Mouse (Mus musculus) embryonic stem cell, embryonic (primary cell): ENCODE data around the gene Ablim1.

ENCODE experiments used
- CTCF ChIA-PET, 4 experiments: fragments of 300-600 bp in 2 of 4; fragments of 350-600 bp in 2 of 4; sonication (Branson Sonifier 250); formaldehyde crosslinking; loops; one replicate each; lab custom pipeline; 2022; ENCODE audit warnings: inconsistent platforms in 2 of 4; lab: Charles Lee
- POLR2A ChIA-PET, 4 experiments: fragments of 300-600 bp in 2 of 4; fragments of 350-600 bp in 2 of 4; sonication (Branson Sonifier 250); formaldehyde crosslinking; loops; one replicate each; lab custom pipeline; 2022; ENCODE audit warnings: antibody characterized with exemption in 4 of 4, inconsistent platforms in 1 of 4; lab: Charles Lee

Ablim1 gene

DNA sequence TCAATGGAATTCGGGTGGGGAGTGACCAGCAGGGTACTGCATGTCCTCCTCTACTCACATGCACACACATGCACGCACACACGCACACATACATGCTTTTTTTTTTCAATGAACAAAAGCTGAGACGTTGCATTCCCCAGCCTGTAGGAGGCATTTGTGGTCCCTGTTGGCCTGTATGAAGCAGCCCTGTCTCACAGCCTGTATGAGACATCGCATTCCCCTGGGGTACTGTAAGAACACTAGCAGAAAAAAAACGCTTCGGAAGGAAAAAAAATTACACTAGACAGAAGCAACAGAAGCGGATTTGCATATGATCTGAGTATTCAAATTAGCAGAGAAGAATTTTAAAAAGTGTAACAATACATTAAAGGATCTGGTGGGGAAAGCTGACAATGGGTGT lies 8.4 kb upstream of the Ablim1 start:
- ChIA-PET CTCF (interaction anchor here in 2 of 4 experiments (0.6 to 1.6 kb wide), 4 partner anchors 37 to 187 kb away, joined by 3 to 4 read pairs (median 3); no protein-coding TSS in a partner anchor), POLR2A (interaction anchor here in 1 of 4 experiments (0.6 kb wide), 1 partner anchor 170 kb away, joined by 4 read pairs; no protein-coding TSS in a partner anchor)

DNA sequence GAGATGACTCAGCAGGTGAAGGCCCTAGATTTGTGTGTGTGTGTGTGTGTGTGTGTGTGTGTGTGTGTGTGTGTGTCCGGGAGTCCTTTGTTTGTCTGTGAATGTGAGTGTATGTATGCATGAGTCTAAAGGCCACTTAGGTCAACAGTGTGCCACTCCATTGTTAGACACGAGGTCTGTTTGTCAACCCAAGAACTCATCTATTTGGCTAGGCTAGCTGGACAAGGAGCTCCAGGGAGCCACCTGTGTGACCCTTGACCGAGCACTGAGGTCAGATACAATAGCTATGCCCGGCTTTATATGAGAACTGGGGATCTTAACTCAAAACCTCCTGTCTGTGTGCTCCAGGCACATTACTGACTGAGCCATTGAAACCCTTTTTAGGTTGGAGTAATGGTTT lies 7.8 kb upstream of the Ablim1 start:
- POLR2A ChIA-PET, result interaction anchor here in 1 of 4 experiments (0.5 kb wide), 1 partner anchor 71 kb away, joined by 4 read pairs; no protein-coding TSS in a partner anchor
- CTCF ChIA-PET, result interaction anchor here in 2 of 4 experiments (0.5 to 0.6 kb wide), 2 partner anchors 38 to 186 kb away, joined by 3 to 4 read pairs; no protein-coding TSS in a partner anchor

DNA sequence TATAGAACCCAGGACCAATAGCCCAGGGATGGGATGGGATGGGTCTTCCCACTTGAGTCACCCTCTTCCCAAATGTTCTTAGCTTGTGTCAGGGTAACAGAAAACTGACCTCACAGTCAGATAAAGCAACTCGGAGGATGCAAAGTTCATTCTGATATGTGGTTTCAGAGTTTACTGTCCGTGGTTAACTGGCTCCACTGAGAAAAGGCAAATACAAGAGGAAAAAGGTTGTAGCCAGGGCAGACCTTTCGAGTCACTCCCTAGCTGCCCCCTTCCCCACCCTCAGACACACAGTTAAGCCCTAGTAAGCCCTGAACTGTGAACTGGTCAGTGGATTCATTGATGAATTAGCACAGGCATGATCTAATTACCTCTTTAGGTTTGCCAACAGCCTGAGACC lies 7.1 kb upstream of the Ablim1 start:
- CTCF ChIA-PET, result no interaction called here
- POLR2A ChIA-PET, result interaction anchor here in 1 of 4 experiments (0.5 kb wide), 1 partner anchor 71 kb away, joined by 4 read pairs; no protein-coding TSS in a partner anchor

DNA sequence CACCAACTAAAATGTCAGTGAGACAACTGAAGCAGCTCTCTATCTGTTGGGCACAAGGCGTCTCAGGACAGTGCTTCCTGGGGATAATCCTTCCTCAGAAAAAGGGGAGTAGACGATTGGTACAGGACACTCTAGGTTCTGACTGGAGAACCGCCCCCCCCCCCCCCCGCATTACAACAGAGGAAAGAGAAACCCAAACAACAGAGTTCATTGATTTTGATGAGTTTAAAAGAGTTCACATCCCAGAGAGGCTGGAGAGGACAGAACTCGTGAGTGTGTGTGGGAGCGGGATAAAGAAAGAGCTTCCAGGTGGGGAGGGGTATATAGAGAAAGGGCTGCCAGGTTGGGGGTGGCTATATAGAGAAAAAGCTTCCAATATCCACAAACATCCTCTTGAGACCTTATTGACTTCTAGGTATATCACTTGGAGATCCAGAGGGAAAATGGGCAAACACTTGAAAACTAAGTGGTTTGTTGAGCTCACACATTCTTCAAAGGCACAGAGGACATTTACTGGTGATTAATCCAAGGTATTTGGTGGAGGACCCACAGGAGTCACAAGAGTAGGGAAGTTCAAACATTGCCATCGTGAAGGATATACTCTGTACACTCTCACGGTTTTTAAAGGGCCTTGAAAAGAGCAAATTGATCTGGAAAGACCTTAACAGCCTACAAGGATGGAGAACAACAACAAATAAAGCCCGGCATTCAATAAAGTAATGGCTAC lies 6.1 kb upstream of the Ablim1 start:
- CTCF ChIA-PET, result interaction anchor here in 1 of 4 experiments (0.6 kb wide), 1 partner anchor 1677 kb away, joined by 8 read pairs; no protein-coding TSS in a partner anchor

DNA sequence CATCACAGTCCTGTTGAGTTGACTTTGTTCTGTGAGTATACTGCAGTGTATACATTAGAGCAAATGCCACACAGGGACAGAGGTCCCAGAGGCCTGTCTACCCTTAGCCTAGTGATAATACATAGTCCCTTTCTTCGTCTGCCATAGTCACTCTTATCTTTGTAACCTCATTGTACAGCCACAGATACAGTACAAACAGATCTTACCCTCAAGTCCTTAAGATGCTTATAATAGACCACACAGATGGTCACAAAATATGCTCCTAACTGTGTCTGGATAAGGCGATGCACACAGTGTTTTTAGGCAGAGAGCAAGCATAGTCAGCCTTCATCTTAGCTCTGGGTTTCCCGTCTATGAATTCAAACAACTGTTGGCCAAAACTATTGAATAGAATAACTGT lies 1.9 kb upstream of the Ablim1 start:
- CTCF ChIA-PET, result interaction anchor here in 1 of 4 experiments (0.5 to 0.6 kb wide), 2 partner anchors 75 to 153 kb away, joined by 3 read pairs; no protein-coding TSS in a partner anchor
- POLR2A ChIA-PET, result no interaction called here

More for the DNA sequence above, 6.1 kb upstream of the Ablim1 start:
- POLR2A ChIA-PET, result interaction anchor here in 2 of 4 experiments (0.6 to 1.0 kb wide), 4 partner anchors 16 to 418 kb away, joined by 3 to 4 read pairs (median 3); no protein-coding TSS in a partner anchor

DNA sequence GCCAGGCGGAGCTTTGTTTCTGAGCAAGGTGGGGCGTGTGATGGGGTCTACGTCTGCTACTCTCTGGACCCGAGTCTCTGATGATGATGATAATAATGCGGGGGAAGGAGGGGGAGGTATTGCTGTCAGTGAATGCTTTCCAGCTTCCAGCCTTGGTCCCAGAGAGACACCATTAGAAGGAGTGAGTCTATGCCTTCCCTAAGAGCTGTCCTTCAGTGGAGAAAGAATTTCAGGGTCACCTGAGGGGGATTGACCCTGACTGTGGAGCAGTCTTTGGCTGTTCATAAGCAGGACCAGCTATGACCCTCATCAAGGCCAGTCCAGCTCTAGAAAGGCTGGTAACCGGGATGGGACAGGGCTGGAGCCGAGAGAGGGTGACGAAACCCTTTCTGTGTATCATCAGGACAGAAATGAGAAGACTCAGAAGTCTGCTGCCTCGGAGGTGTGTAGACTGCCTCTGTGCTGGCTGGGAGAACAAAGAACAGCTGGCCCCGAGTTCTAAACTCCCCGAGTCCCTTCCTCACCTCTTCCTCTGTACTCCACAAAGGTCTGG lies 370 bp upstream of the Ablim1 start:
- POLR2A ChIA-PET, result interaction anchor here in 2 of 4 experiments (1.0 to 1.8 kb wide), 6 partner anchors 20 to 124 kb away, joined by 3 to 6 read pairs (median 4); partner anchors contain the start of gene Fam160b1 (in 1 of the 2)
- CTCF ChIA-PET, result interaction anchor here in 2 of 4 experiments (0.9 to 1.4 kb wide), 3 partner anchors 11 to 164 kb away, joined by 3 to 5 read pairs (median 3); no protein-coding TSS in a partner anchor

DNA sequence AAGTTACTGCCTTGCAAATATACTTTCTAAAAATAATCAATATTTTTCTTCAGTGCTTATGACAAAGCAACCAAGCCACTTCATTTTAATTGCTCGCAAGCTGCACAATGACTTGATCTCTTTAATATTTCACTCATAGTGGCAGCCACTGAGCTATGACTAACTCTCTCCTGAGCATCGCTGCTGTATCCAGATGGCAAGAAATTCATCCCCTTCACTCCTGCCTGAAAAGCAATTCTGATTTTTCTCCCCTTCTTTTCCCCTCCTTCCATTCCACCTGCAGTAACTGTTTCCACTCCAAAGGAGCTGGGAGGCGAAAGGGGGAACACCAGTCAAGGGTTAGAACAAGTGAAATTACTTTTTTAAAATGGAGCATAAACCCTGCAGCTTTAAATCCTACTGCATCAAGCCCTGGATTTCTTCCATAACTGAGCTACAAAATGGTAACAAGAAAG lies 801 bp downstream of the Ablim1 start:
- POLR2A ChIA-PET, result interaction anchor here in 3 of 4 experiments (0.6 to 1.8 kb wide), 9 partner anchors 9 to 567 kb away, joined by 3 to 6 read pairs (median 4); no protein-coding TSS in a partner anchor

DNA sequence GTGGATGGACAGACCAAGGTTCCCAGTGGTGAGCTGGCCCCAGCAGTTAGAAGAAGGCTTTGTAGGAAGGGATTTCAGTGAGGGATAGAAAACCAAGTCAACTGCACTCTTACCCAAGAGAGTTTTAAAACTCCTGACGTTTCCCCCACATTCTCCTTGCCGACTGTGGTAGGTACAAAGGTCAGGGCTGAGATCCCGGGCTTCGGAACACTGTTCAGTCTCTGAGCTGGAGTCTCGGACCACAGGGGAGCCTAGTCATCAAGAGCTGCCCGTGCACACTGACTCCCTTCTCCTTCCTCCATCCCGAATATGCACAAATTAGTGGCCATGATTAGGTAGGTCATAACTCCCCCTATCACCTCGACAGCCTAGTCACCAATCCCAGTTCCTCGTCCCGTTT lies 1.5 kb downstream of the Ablim1 start:
- CTCF ChIA-PET, result no interaction called here
- POLR2A ChIA-PET, result interaction anchor here in 1 of 4 experiments (1.0 to 1.8 kb wide), 4 partner anchors 8 to 114 kb away, joined by 3 to 5 read pairs (median 4); no protein-coding TSS in a partner anchor

More for the DNA sequence above, 801 bp downstream of the Ablim1 start:
- CTCF ChIA-PET, result interaction anchor here in 3 of 4 experiments (0.5 to 1.4 kb wide), 6 partner anchors 12 to 163 kb away, joined by 3 to 5 read pairs (median 3); no protein-coding TSS in a partner anchor

DNA sequence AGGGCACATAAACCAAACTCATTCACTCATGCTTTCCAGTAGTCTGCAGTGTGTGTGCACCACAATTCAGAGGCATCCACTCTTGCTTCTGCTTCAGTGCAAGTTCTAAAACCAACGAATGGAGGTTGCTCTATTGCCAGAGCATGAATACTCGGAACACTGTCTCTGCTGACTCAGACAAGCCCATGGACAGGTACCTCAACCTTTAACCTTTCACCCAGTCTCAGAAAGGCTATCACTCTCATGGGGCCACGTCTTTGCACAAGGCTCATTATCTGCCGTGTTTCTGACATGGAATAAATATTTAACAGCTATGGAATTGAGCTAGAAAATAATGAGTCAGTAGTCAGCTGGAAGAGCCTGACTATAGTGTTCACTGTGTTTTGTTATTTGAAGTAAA lies 4.7 kb downstream of the Ablim1 start:
- ChIA-PET POLR2A (no interaction called here), CTCF (no interaction called here)

DNA sequence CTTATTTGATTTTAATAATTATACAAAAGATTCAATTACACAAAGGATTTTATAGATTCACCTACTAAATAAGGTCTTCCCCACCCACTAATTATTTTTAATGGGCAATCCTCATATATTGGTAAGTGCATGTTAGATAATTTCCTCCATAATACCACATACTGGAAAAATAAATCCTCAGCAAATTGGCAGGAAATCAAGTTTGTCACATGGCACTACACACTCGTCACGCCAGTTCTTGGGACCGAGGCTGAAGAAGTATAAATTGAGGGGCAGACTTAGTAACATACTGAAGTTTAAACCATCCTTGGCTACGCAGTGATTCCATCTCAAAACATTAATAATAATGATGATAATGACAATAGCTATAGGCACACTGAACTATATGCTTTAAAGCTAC lies 8.1 kb downstream of the Ablim1 start:
- CTCF ChIA-PET, result no interaction called here
- POLR2A ChIA-PET, result interaction anchor here in 1 of 4 experiments (1.1 kb wide), 1 partner anchor 9 kb away, joined by 3 read pairs; no protein-coding TSS in a partner anchor

DNA sequence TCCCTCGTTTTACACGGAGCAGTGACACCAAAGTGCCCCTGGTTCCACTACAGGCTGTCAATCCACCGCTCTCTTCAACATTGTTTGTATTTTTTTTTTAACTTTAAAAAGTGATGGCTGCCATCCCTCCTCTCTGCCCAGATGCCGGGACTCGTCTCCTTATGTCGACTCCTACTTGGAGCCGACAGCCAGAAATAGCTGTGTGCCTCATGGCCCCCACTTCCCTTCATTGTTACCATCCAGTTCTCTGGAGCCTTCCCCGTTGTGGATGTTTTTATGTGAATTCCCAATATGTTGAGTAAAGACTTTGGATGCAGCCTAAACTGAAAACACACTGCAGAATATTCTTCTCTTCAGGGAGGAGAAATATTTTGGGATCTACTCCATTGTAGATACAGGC lies 8.7 kb downstream of the Ablim1 start:
- POLR2A ChIA-PET, result interaction anchor here in 1 of 4 experiments (1.1 kb wide), 1 partner anchor 8 kb away, joined by 3 read pairs; no protein-coding TSS in a partner anchor
- CTCF ChIA-PET, result no interaction called here

DNA sequence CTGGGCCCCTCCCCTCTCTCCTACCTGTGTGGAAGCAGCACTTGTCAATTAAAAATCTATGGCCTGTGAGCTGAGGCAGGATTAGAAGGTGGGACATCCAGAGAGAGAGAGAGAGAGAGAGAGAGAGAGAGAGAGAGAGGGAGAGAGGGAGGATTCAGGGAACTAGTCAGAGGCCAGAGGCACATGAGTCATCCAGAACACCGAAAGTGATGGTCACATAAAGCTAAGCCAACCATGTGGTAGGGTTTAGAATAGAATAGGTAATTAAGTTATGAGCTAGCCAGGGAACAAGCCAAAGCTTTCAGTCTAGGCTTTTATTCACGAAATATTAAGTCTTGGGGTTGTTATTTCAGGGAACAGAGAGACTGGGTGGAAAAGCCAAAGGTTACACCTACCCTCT lies 10.1 kb downstream of the Ablim1 start:
- CTCF ChIA-PET, result interaction anchor here in 1 of 4 experiments (0.5 kb wide), 1 partner anchor 21 kb away, joined by 3 read pairs; no protein-coding TSS in a partner anchor

DNA sequence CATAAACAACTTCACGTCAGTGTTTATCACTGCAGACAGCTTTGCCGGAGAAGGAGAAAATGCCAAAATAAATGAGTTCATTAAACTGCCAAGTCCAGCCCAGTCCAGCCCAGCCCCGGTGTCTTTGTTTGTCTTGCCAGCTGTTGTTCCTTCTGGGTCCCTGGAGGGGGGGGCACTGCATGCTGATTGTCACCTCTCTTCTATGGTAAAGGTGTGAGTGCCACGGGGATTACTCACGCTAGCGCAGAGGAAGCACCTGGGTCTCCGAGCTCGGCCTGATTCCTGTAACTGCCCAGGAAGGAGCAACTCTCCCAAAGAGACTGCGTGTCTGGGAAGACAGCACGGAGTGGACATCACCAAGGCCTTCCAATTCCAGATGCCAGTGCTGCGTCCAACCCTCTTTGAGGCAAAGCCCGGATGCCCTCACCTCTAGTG lies 12.7 kb downstream of the Ablim1 start:
- ChIA-PET POLR2A (interaction anchor here in 1 of 4 experiments (0.7 kb wide), 1 partner anchor 31 kb away, joined by 3 read pairs; no protein-coding TSS in a partner anchor), CTCF (interaction anchor here in 2 of 4 experiments (0.7 to 1.5 kb wide), 2 partner anchors 152 to 898 kb away, joined by 3 read pairs; no protein-coding TSS in a partner anchor)

More for the DNA sequence above, 10.1 kb downstream of the Ablim1 start:
- POLR2A ChIA-PET, result interaction anchor here in 3 of 4 experiments (0.6 to 1.6 kb wide), 6 partner anchors 9 to 874 kb away, joined by 3 to 5 read pairs (median 3); no protein-coding TSS in a partner anchor

DNA sequence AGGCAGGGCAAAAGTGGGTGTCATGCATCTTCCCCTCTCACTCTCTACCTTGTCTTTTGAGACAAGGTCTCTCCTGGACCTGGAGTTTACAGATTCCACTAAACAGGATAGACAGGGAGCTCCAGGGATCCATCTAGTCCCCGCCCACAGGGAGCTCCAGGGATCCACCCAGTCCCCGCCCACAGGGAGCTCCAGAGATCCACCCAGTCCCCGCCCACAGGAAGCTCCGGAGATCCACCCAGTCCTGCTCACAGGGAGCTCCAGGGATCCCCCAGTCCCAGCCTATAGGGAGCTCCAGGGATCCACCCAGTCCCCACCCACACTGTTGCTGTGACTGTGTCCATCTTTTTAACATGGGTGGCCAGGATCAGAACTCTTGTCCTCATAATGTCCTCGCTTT lies 16.7 kb downstream of the Ablim1 start:
- POLR2A ChIA-PET, result interaction anchor here in 3 of 4 experiments (0.6 to 1.2 kb wide), 4 partner anchors 9 to 372 kb away, joined by 3 to 4 read pairs (median 4); no protein-coding TSS in a partner anchor
- CTCF ChIA-PET, result interaction anchor here in 2 of 4 experiments (0.5 to 0.6 kb wide), 4 partner anchors 14 to 135 kb away, joined by 3 read pairs; no protein-coding TSS in a partner anchor

DNA sequence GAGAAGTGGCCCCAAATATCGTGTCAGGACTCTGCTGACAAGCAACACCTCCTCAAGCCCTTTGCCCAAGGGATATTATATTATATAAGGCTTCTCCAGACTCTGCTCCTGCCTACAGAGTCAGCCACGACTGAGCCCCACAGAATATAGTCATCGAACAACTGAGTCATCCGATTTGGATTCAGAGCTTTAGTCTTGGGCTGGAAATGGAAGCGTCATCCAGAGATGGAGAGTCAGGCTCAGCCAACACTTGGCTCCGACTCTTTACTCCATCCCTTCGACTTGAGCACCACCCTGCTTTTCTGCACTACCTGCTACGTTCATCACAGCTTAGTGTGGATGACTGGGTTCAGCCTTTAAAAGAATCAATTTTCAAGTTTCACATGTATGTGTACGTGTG lies 17.3 kb downstream of the Ablim1 start:
- POLR2A ChIA-PET, result interaction anchor here in 2 of 4 experiments (1.0 to 1.2 kb wide), 3 partner anchors 9 to 104 kb away, joined by 3 to 4 read pairs (median 3); no protein-coding TSS in a partner anchor

DNA sequence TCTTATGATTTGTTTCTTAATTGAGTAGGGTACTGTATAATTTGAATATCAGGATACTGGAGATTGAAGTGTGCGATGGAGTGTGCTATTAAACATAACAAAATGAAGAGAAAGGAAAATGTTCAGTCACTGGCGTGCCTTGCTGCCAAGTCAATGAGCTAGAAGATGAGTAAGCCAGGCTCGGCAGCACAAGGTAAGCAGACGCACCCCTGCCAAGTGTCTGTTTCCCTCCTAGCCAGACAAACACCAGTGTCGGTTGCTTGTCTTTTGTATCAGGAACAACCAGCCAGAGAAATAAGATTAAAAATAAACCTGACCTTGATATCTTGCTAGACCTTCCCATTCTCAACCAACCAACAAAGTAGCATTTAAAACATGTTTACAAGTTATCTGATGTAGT lies 18.2 kb downstream of the Ablim1 start:
- POLR2A ChIA-PET, result interaction anchor here in 1 of 4 experiments (0.6 kb wide), 1 partner anchor 100 kb away, joined by 3 read pairs; no protein-coding TSS in a partner anchor
- CTCF ChIA-PET, result no interaction called here

More for the DNA sequence above, 17.3 kb downstream of the Ablim1 start:
- CTCF ChIA-PET, result interaction anchor here in 2 of 4 experiments (0.5 to 0.6 kb wide), 2 partner anchors 21 to 89 kb away, joined by 3 read pairs; no protein-coding TSS in a partner anchor

DNA sequence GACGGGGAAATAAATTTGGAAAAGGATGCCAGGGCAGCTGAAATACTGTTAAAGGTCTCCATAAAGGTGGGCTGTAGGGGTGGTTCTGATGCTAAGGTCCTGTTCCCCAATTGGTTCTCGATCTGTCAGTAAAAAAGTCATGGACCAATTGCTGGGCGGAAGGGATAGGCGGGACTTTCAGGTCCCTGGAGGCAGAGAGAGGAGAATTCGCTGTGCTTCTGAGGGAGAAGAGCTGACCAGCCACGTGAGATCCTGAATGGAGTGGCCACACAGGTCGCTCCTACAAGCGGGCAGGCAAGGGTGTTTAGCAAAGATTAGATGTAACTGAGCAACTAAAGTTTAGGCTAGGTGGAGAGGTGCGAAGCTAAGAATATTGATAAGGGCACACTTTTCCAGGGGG lies 19.2 kb downstream of the Ablim1 start:
- POLR2A ChIA-PET, result interaction anchor here in 1 of 4 experiments (1.3 to 1.5 kb wide), 2 partner anchors 19 to 65 kb away, joined by 3 to 4 read pairs; partner anchors contain the start of genes Ablim1 and Fam160b1

More for the DNA sequence above, 19.2 kb downstream of the Ablim1 start:
- CTCF ChIA-PET, result interaction anchor here in 2 of 4 experiments (0.6 to 1.2 kb wide), 2 partner anchors 145 to 247 kb away, joined by 4 to 8 read pairs; no protein-coding TSS in a partner anchor
